Mouse (Mus musculus): Measurements from ENCODE around the gene Bcl11a. TPM values are rescaled to one million over a fixed set of nuclear protein-coding genes. Genes with fewer than 3 reads are reported as not detected.
"Not testable (repeated sequence)": the region's sequence is repeated elsewhere in the genome, so short reads cannot be mapped to it uniquely, and the experiment has no call there.

Gene Bcl11a
- polyA plus RNA-seq, 1 experiment from 2014 or later: 29.6 TPM

- not testable (repeated sequence) for H3K9me3 ChIP-seq (ENCODE audit: control insufficient read depth, low read length); H3K27ac ChIP-seq (ENCODE audit: low read depth); ATAC-seq (replicated peaks; ENCODE audit: low FRiP score, low TSS enrichment, low read depth); H3K9ac ChIP-seq (ENCODE audit: low read length); H3K36me3 ChIP-seq (ENCODE audit: control insufficient read depth, insufficient read depth, low read length); DNase-seq (ENCODE audit: low spot score); H3K27me3 ChIP-seq (replicated peaks; ENCODE audit: control insufficient read depth, insufficient read depth, low read length); H3K4me3 ChIP-seq (ENCODE audit: low read depth, low read length); H3K4me2 ChIP-seq (ENCODE audit: low read length); H3K4me1 ChIP-seq (replicated peaks; ENCODE audit: control insufficient read depth, insufficient read depth, low read length)
- 77% methylated on average over 4 of the region's 4 CpGs for WGBS
Observed at GRCm38 (mm10) chr11:24128880-24129279, 51.0 kb downstream of the Bcl11a start.

- WGBS: 85% methylated on average over 5 of the region's 5 CpGs
- H3K4me3 ChIP-seq (ENCODE audit: low read depth, low read length): no peak overlapping the region
- H3K9ac ChIP-seq (ENCODE audit: low read length): no peak overlapping the region
- no peak overlapping the region for H3K27ac ChIP-seq (ENCODE audit: low read depth)
- DNase-seq (ENCODE audit: low spot score) (no peak), ATAC-seq (replicated peaks; ENCODE audit: low FRiP score, low TSS enrichment, low read depth) (no peak)
- no peaks in the 10 kb centered on the region; the same call in 1 of the 2 replicates for H3K4me1 ChIP-seq (replicated peaks; ENCODE audit: control insufficient read depth, insufficient read depth, low read length)
- H3K9me3 ChIP-seq (ENCODE audit: control insufficient read depth, low read length): no peaks in the 10 kb centered on the region
- no peak overlapping the region for H3K4me2 ChIP-seq (ENCODE audit: low read length)
- no peaks in the 10 kb centered on the region for H3K27me3 ChIP-seq (replicated peaks; ENCODE audit: control insufficient read depth, insufficient read depth, low read length)
- H3K36me3 ChIP-seq (ENCODE audit: control insufficient read depth, insufficient read depth, low read length): no peaks in the 10 kb centered on the region
Observed at GRCm38 (mm10) chr11:24129358-24130185, 51.7 kb downstream of the Bcl11a start.

- Histone ChIP-seq H3K36me3 (ENCODE audit: control insufficient read depth, insufficient read depth, low read length) (no peaks in the 10 kb centered on the region), H3K4me1 (replicated peaks; ENCODE audit: control insufficient read depth, insufficient read depth, low read length) (no peaks in the 10 kb centered on the region; the same call in 1 of the 2 replicates), H3K27me3 (replicated peaks; ENCODE audit: control insufficient read depth, insufficient read depth, low read length) (no peaks in the 10 kb centered on the region), H3K4me2 (ENCODE audit: low read length) (no peak overlapping the region), H3K9ac (ENCODE audit: low read length) (no peak overlapping the region), H3K9me3 (ENCODE audit: control insufficient read depth, low read length) (no peaks in the 10 kb centered on the region), H3K27ac (ENCODE audit: low read depth) (no peak overlapping the region), H3K4me3 (ENCODE audit: low read depth, low read length) (no peak overlapping the region)
- no peak for DNase-seq (ENCODE audit: low spot score)
- WGBS: 75% methylated on average over 7 of the region's 7 CpGs
- ATAC-seq (replicated peaks; ENCODE audit: low FRiP score, low TSS enrichment, low read depth): no peak
Observed at GRCm38 (mm10) chr11:24130186-24130760, 52.4 kb downstream of the Bcl11a start.

- Histone ChIP-seq H3K27ac (ENCODE audit: low read depth) (no peak overlapping the region), H3K4me3 (ENCODE audit: low read depth, low read length) (no peak overlapping the region), H3K36me3 (ENCODE audit: control insufficient read depth, insufficient read depth, low read length) (no peaks in the 10 kb centered on the region), H3K9me3 (ENCODE audit: control insufficient read depth, low read length) (no peaks in the 10 kb centered on the region), H3K9ac (ENCODE audit: low read length) (no peak overlapping the region), H3K4me2 (ENCODE audit: low read length) (no peak overlapping the region), H3K27me3 (replicated peaks; ENCODE audit: control insufficient read depth, insufficient read depth, low read length) (no peaks in the 10 kb centered on the region), H3K4me1 (replicated peaks; ENCODE audit: control insufficient read depth, insufficient read depth, low read length) (peaks cover 7% of the 10 kb centered on the region; the same call in 1 of the 2 replicates)
- ATAC-seq (replicated peaks; ENCODE audit: low FRiP score, low TSS enrichment, low read depth) (no peak), DNase-seq (ENCODE audit: low spot score) (no peak)
- WGBS: 85% methylated on average over 2 of the region's 2 CpGs
Observed at GRCm38 (mm10) chr11:24131818-24132217, 54.0 kb downstream of the Bcl11a start.

GRCm38 (mm10) chr11:24132358-24132757 is 54.5 kb downstream of the Bcl11a start:
- no peaks in the 10 kb centered on the region for H3K27me3 ChIP-seq (replicated peaks; ENCODE audit: control insufficient read depth, insufficient read depth, low read length)
- DNase-seq (ENCODE audit: low spot score) (no peak), ATAC-seq (replicated peaks; ENCODE audit: low FRiP score, low TSS enrichment, low read depth) (no peak)
- H3K27ac ChIP-seq (ENCODE audit: low read depth): no peak overlapping the region
- no peak overlapping the region for H3K9ac ChIP-seq (ENCODE audit: low read length)
- 0 out of 2 replicates have a peak, but pooled peaks cover 7% of the 10 kb centered on the region for H3K4me1 ChIP-seq (replicated peaks; ENCODE audit: control insufficient read depth, insufficient read depth, low read length)
- 90% methylated on average over 6 of the region's 6 CpGs for WGBS
- no peak overlapping the region for H3K4me2 ChIP-seq (ENCODE audit: low read length)
- no peaks in the 10 kb centered on the region for H3K9me3 ChIP-seq (ENCODE audit: control insufficient read depth, low read length)
- H3K36me3 ChIP-seq (ENCODE audit: control insufficient read depth, insufficient read depth, low read length): no peaks in the 10 kb centered on the region
- no peak overlapping the region for H3K4me3 ChIP-seq (ENCODE audit: low read depth, low read length)

- DNase-seq (ENCODE audit: low spot score) (no peak), ATAC-seq (replicated peaks; ENCODE audit: low FRiP score, low TSS enrichment, low read depth) (no peak)
- no peaks in the 10 kb centered on the region for H3K27me3 ChIP-seq (replicated peaks; ENCODE audit: control insufficient read depth, insufficient read depth, low read length)
- WGBS: 90% methylated on average over 2 of the region's 2 CpGs
- no peak overlapping the region for H3K4me3 ChIP-seq (ENCODE audit: low read depth, low read length)
- H3K36me3 ChIP-seq (ENCODE audit: control insufficient read depth, insufficient read depth, low read length): no peaks in the 10 kb centered on the region
- no peaks in the 10 kb centered on the region for H3K9me3 ChIP-seq (ENCODE audit: control insufficient read depth, low read length)
- H3K27ac ChIP-seq (ENCODE audit: low read depth): no peak overlapping the region
- no peak overlapping the region for H3K4me2 ChIP-seq (ENCODE audit: low read length)
- no peak overlapping the region for H3K9ac ChIP-seq (ENCODE audit: low read length)
- 0 out of 2 replicates have a peak, but pooled peaks cover 7% of the 10 kb centered on the region for H3K4me1 ChIP-seq (replicated peaks; ENCODE audit: control insufficient read depth, insufficient read depth, low read length)
Observed at GRCm38 (mm10) chr11:24132853-24133252, 55.0 kb downstream of the Bcl11a start.

GRCm38 (mm10) chr11:24133484-24133883 is 55.6 kb downstream of the Bcl11a start:
- H3K9ac ChIP-seq (ENCODE audit: low read length): no peak overlapping the region
- no peak overlapping the region for H3K4me3 ChIP-seq (ENCODE audit: low read depth, low read length)
- no peak overlapping the region for H3K4me2 ChIP-seq (ENCODE audit: low read length)
- no peaks in the 10 kb centered on the region for H3K27me3 ChIP-seq (replicated peaks; ENCODE audit: control insufficient read depth, insufficient read depth, low read length)
- no peak overlapping the region for H3K27ac ChIP-seq (ENCODE audit: low read depth)
- DNase-seq (ENCODE audit: low spot score) (no peak), ATAC-seq (replicated peaks; ENCODE audit: low FRiP score, low TSS enrichment, low read depth) (no peak)
- 0 out of 2 replicates have a peak, but pooled peaks cover 7% of the 10 kb centered on the region for H3K4me1 ChIP-seq (replicated peaks; ENCODE audit: control insufficient read depth, insufficient read depth, low read length)
- WGBS: 72% methylated on average over 3 of the region's 3 CpGs
- no peaks in the 10 kb centered on the region for H3K9me3 ChIP-seq (ENCODE audit: control insufficient read depth, low read length)
- H3K36me3 ChIP-seq (ENCODE audit: control insufficient read depth, insufficient read depth, low read length): no peaks in the 10 kb centered on the region

- Histone ChIP-seq H3K27ac (ENCODE audit: low read depth) (no peak overlapping the region), H3K36me3 (ENCODE audit: control insufficient read depth, insufficient read depth, low read length) (no peaks in the 10 kb centered on the region), H3K4me2 (ENCODE audit: low read length) (no peak overlapping the region), H3K4me3 (ENCODE audit: low read depth, low read length) (no peak overlapping the region), H3K4me1 (replicated peaks; ENCODE audit: control insufficient read depth, insufficient read depth, low read length) (0 out of 2 replicates have a peak, but pooled peaks cover 7% of the 10 kb centered on the region), H3K27me3 (replicated peaks; ENCODE audit: control insufficient read depth, insufficient read depth, low read length) (no peaks in the 10 kb centered on the region), H3K9ac (ENCODE audit: low read length) (no peak overlapping the region), H3K9me3 (ENCODE audit: control insufficient read depth, low read length) (no peaks in the 10 kb centered on the region)
- WGBS: 91% methylated on average over 5 of the region's 5 CpGs
- no peak for DNase-seq (ENCODE audit: low spot score)
- no peak for ATAC-seq (replicated peaks; ENCODE audit: low FRiP score, low TSS enrichment, low read depth)
Observed at GRCm38 (mm10) chr11:24133928-24134327, 56.1 kb downstream of the Bcl11a start.

All from intestine, embryonic 14.5 days (tissue).